Mouse (Mus musculus) kidney, postnatal 36 days (tissue): ENCODE results near the gene Prrg2.
A peak's percentile ranks its signal among the peaks of the same experiment; 100 is the strongest.

Experiments used
- DNase-seq, 2 experiments: peaks; one replicate each; pipeline ENCODE4 v3.0.0; 2021 to 2022; ENCODE audit warnings: mixed read lengths in 2 of 2

Gene Prrg2

GRCm38 (mm10) chr7:45056972-45057348 is 5.5 kb downstream of the Prrg2 start:
- no peak for DNase-seq

- DNase-seq: no peak
These were observed 6.0 kb downstream of the Prrg2 start for GRCm38 (mm10) chr7:45056329-45056971.

DNA sequence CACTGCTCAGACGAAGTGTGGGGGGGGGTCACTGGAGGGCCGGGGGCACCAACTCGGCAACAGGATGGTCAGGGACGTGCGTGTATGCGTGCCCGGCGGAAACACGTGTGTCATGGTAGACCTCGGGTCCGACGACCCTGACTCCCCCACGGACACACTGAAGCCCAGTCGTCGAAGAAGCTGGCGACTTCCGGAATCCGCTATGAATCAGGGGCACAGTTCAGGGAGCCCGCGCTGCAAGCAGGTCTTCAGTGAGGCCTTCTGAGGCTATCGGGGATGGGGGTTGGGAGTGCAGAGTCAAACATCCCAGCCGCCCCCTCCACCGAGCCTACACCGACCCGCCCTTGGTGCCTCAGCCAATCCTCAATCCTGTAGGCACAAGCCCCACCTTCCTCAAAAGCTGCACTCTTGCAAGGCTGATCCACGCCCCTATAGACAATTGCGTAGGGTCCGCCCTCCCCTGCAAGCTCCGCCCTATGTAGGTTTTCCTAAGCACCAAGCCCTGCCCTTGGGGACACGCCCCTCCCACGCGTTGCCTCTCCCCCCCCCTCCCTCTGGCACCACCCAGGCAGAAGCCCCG is 8.5 kb downstream of the Prrg2 start:
- peak; percentile 96 to 99 for DNase-seq

GRCm38 (mm10) chr7:45053117-45053930 is 9.2 kb downstream of the Prrg2 start:
- peak; percentile 59 to 80 for DNase-seq

GRCm38 (mm10) chr7:45052862-45053116 is 9.7 kb downstream of the Prrg2 start, which contains the start of gene Prr12:
Gene Prr12, minus strand, starts transcription at chr7:45052881.
- DNase-seq: peak in 1 of 2 experiments; percentile 62

- peak; percentile 13 to 39 for DNase-seq
These were observed 10.2 kb downstream of the Prrg2 start for GRCm38 (mm10) chr7:45052181-45052861.

GRCm38 (mm10) chr7:45051601-45051974 is 10.9 kb downstream of the Prrg2 start:
- DNase-seq: no peak

DNA sequence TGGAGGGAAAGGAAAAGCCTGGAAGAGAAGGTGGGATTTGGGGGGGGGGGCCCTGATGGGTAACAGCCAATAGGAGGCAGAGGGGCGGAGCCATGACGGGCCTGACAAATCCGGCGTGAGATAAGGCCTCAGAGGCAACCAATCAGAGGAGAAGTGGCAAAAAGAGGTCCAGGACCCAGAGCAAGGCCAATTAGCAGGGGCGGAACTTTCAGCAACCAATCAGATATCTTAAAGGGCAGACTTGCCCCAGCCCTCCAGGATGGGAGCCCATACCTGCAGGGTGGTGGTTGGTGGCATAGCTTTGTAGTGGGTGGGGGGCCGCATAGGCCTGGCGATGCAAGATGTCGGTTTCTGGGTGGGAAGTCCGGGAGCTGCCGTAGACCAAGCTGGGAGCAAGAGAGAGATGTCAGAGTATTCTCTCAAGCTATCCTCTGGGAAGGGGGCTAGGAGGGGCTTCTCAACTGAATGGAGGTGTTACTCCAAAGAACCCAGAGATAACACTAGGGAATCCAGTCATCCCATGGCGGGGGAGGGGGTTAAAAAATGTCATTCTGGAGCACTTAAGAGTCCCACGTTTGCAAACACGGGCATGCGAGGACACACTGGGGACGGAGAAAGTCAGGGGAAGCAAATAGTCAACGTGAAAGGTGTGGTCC is 11.4 kb downstream of the Prrg2 start:
- peak; percentile 74 to 77 for DNase-seq

DNA sequence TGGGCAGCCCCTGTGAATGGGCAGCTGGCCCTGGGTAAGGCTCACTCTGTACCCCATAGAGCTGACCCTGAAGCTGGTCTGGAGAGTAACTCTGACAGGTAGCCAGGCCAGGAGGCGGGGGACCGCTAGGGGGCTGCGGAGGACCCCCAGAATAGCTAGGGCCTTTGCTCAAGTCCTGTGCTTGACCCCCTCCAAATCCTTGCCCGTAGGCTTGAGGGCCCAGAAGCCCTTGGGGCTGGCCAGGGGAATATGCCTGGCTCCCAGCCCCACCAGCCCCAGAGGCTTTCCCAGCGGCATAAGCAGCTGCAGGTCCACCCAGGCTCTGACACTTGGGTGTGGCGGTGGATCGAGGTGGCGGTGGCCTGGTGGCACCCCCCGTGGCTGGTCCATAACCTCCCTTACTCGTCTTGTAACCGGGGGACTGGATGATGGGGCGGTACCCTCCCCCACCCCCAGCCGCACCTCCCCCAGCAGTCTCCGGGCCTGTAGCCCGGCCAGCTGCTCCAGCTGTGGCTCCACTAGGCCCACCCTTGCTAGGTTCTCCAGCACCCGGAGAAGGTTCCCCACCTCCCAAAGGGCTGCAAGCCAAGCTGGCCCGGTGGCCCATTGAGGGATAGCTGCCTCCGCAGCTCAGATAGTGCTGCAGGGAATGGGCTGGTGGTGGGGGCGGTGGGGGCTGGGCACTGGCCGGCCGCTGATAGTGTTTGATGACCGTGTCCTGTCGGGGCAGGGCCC is 13.4 kb downstream of the Prrg2 start:
- no peak for DNase-seq

- DNase-seq: peak in 1 of 2 experiments; percentile 27
These were observed 14.2 kb downstream of the Prrg2 start for GRCm38 (mm10) chr7:45048001-45048890.

GRCm38 (mm10) chr7:45047491-45047890 is 15.0 kb downstream of the Prrg2 start:
- DNase-seq: no peak

GRCm38 (mm10) chr7:45046853-45047350 is 15.6 kb downstream of the Prrg2 start:
- DNase-seq: no peak

- DNase-seq: no peak
These were observed 16.7 kb downstream of the Prrg2 start for GRCm38 (mm10) chr7:45045741-45046140.

DNA sequence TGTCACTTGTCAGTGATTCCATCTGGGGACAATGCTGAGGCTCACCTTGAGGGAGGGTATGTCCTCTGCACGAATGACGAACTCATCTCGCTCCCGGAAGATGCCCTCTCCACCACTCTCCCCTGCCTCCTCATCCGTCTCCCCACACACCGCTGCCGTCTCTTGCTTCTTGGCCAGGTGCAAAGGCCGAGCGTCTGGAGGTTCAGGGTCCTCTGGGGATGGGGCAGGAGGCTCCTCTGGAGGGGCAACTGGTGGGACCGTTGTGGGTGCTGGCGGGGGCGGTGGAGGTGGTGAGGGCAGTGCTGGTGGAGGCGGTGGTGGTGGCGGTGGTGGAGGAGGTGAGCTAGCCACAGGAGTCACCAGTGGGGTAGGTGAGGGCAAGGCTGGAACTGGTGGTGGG is 19.2 kb downstream of the Prrg2 start:
- DNase-seq: no peak

DNA sequence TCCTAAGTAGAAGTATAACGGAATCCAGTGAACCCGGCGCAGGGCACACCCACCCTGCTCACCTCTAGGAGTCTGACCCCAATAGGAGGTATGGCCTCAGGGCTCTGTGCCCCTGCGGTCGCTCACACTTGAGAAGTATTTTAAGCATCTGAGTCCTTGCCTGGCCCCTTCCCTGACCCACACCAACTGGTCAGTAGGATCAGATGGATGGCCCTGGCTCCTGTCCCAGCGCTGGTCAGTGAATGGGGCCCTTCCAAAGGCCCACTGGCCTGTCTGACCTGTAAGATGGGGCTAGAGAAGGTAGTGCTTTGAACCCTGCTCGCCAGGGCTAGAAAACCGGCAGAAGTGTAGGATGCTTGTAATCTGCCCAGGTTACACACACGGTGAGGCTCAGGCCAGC is 21.6 kb downstream of the Prrg2 start:
- DNase-seq: no peak

- no peak for DNase-seq
These were observed 24.1 kb downstream of the Prrg2 start for GRCm38 (mm10) chr7:45038411-45038810.

DNA sequence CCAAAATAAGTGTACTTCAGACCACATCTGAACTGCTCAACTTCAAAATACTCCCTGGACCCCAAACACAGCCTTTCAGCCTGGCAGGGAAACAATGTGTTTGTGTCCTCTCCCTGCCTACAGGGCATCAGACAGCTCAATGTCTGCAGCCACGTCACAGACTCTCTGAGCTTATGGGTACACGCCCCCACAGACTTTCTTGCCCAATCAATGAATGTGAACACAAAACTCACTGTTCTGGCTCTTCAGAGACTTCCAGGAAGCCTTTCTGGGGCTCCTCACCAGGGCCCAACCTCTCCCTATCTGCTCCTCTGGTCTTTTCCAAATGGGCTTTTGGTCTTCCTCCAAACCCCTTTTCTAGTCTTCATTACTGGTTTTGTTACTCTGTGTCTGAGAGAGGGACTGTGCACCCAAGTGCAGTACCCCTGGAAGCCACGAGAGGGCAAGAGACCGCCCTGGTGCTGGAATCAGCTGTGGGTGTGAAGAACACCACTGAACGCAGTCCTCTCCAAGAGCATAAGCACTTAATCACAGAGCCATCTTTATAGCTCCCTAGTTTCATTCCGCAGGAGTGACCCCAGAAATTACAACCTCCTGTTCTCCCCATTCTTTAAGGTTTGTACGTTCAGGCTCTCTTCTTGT is 24.6 kb downstream of the Prrg2 start:
- DNase-seq: peak; percentile 53 to 82

DNA sequence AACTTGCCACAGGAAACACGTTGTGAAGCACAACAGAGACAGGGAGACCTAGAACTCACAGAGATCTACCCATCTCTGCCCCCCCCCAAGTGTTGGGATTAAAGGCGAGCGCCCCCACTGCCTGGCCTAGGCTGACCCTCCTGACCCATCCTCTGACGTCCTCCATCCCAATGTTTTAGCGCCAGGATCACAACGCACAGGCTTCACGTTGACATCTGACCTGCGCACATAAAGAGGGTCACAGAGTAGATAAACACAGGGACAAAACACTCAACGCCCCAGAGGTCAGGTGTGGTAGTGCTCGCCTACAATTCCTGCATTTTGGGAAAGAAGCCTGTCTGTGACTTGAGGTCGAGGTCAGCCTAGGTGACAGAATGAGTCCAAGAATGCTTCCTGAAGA is 25.8 kb downstream of the Prrg2 start:
- DNase-seq: no peak

GRCm38 (mm10) chr7:45035631-45036030 is 26.8 kb downstream of the Prrg2 start:
- DNase-seq: no peak

DNA sequence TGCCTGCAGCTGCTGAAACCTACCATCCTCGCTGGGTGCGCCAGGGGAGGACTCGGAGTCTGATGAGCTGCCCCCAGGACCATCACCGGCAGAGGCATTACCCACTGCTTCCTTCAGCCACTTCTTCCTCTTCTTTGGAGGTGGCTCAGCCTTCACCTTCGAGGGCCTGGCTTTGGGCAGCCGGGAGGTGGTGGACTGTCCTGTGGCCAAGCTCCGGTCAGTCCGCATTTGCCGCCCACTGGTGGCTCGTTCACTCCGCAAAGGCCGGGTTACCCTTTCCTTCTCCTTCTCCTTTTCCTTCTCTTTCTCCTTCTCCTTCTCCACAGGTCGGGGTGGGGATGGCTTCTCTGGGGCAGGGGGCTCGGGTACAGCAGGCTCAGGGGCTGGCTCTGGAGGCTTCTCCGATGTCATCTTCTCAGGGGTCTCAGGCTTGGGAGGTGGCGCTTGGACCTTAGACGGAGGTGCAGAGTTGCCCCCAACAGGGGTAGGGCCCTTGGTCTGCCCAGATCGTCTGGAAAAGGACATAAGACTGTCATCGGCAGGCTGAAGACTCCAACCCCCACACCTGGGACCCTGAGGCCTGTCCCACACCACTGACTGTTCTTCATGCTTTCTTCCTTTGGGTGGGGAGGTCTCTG is 28.6 kb downstream of the Prrg2 start:
- no peak for DNase-seq
